Mouse (Mus musculus) intestine, postnatal 0 days (tissue): Measurements from ENCODE around the gene Olfr1500. TPM values are rescaled to one million over a fixed set of nuclear protein-coding genes. Genes with fewer than 3 reads are reported as not detected.
"Not testable (repeated sequence)": the region's sequence is repeated elsewhere in the genome, so short reads cannot be mapped to it uniquely, and the experiment has no call there.

Experiments used
- ATAC-seq: fragments of 200-750 bp; cut with Nextera tagmentation; 2 replicates; pipeline ENCODE4 v1.8.0; 2017; ENCODE audit warnings: mild to moderate bottlenecking, moderate TSS enrichment, moderate library complexity
- H3K27ac ChIP-seq: fragments of 300-500 bp; sonication (generic); 2 replicates; pipeline ENCODE4 v1.5.1; 2014; ENCODE audit warnings: mild to moderate bottlenecking, low read depth, low read length, moderate library complexity
- H3K27me3 ChIP-seq: fragments of 300-500 bp; sonication (generic); replicated peaks from 2 replicates; pipeline ENCODE4 v1.6.1; 2014; ENCODE audit warnings: low read length, mixed read lengths; ENCODE audit not compliant: control insufficient read depth, insufficient read depth
- H3K36me3 ChIP-seq: fragments of 300-500 bp; sonication (generic); 2 replicates; pipeline ENCODE4 v1.6.1; 2014; ENCODE audit warnings: mild to moderate bottlenecking, moderate library complexity; ENCODE audit not compliant: control insufficient read depth, insufficient read depth
- H3K4me1 ChIP-seq: fragments of 300-500 bp; sonication (generic); replicated peaks from 2 replicates; pipeline ENCODE4 v1.6.1; 2014; ENCODE audit warnings: antibody characterized with exemption, low read length, mixed read lengths; ENCODE audit not compliant: control insufficient read depth, insufficient read depth
- H3K4me2 ChIP-seq: fragments of 300-500 bp; sonication (generic); replicated peaks from 2 replicates; pipeline ENCODE4 v1.6.1; 2014; ENCODE audit warnings: low read depth, mild to moderate bottlenecking, moderate library complexity
- H3K4me3 ChIP-seq: fragments of 300-500 bp; sonication (generic); 2 replicates; pipeline ENCODE4 v1.5.1; 2014; ENCODE audit warnings: low read depth, low read length
- H3K9ac ChIP-seq: fragments of 300-500 bp; sonication (generic); 2 replicates; pipeline ENCODE4 v1.6.1; 2014; ENCODE audit warnings: mild to moderate bottlenecking, low read depth, low read length
- H3K9me3 ChIP-seq: fragments of 300-500 bp; sonication (generic); 2 replicates; pipeline ENCODE4 v1.6.1; 2016; ENCODE audit warnings: mixed run types; ENCODE audit not compliant: control insufficient read depth
- CTCF ChIP-seq: sonication (generic); IDR thresholded peaks from 2 replicates; pipeline ENCODE4 v1.5.1; 2016; ENCODE audit warnings: low read depth, mild to moderate bottlenecking, control low read depth, antibody characterized with exemption, moderate library complexity
- WGBS: fragments of 180-500 bp; shearing (Covaris S2); extraction: QIAGEN DNeasy Blood & Tissue Kit; methylation state at CpG from one replicate; pipeline ENCODE4 v1.1.7; 2014; 5-methylcytosine and 5-hydroxymethylcytosine counted together
- polyA plus RNA-seq: library from polyadenylated mRNA; unstranded; fragments of >200 nt; fragmentation: Nextera tagmentation; extraction: Ambion mirVana; gene quantifications from 2 replicates; pipeline ENCODE4 v1.2.1, GENCODE M21; 2015

Olfr1500 gene
- not detected in 2 replicates for polyA plus RNA-seq

DNA sequence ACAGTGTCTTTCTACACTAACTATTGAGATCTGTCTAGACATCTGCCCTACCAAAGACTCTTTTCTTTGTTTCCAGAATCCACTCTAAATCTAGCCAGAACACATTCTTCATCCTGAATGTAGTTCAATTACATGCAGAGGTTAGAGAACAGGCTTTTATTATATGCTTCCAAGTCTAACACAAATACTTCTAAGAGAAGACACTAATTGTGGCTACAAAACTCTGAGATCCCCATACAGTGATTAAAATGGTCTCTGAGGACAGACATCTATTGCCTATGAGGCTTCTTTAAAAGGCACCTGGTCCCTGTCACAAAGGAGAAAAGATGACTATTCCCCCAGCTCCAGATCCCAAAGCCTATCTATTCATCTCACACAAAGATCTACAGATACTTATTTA is at the start of gene Olfr1500:
Gene Olfr1500, minus strand, starts transcription at position 101 of the 400 bp plus-strand sequence.
- ATAC-seq, result no peak
- Histone ChIP-seq H3K9ac (no peak within 1 kb of the TSS), H3K4me3 (no peak within 1 kb of the TSS), H3K27me3 (no peaks in the 10 kb centered on the region), H3K36me3 (no peaks in the 10 kb centered on the region), H3K4me2 (no peak within 1 kb of the TSS), H3K27ac (no peak within 1 kb of the TSS), H3K9me3 (no peaks in the 10 kb centered on the region), H3K4me1 (no peaks in the 10 kb centered on the region)
- TF ChIP-seq CTCF, result no peak

DNA sequence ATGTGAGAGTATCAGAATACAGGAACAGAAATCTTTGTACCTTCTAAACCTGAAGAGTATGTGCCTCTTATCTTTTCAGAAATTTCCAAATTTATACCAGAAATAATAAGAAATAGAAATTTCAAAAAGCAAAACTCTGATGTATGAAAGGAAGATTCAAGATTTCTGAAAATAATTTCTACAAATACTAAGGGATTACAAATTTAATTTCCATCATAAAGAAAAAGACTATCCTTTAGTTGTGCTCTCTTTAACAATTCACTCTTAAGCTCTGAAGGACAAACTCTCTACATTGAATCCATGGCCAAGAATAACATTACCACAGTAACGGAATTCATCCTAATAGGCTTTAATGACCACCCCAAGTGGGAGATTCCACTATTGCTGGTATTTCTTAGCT is 31.2 kb upstream of the Olfr1500 start, which contains the start of gene Olfr1502:
Gene Olfr1502, plus strand, starts transcription at position 301 of the 400 bp plus-strand sequence.
- no peak for TF ChIP-seq CTCF
- H3K27me3 ChIP-seq, result no peaks in the 10 kb centered on the region
- H3K36me3 ChIP-seq, result no peaks in the 10 kb centered on the region
- no peaks in the 10 kb centered on the region for H3K4me1 ChIP-seq
- H3K9me3 ChIP-seq, result no peaks in the 10 kb centered on the region
- H3K9ac ChIP-seq, result no peak within 1 kb of the TSS
- no peak within 1 kb of the TSS for H3K4me2 ChIP-seq
- ATAC-seq, result no peak
- H3K27ac ChIP-seq, result no peak within 1 kb of the TSS
- 79% methylated on average over 1 of the region's 1 CpGs for WGBS
- H3K4me3 ChIP-seq, result no peak within 1 kb of the TSS

DNA sequence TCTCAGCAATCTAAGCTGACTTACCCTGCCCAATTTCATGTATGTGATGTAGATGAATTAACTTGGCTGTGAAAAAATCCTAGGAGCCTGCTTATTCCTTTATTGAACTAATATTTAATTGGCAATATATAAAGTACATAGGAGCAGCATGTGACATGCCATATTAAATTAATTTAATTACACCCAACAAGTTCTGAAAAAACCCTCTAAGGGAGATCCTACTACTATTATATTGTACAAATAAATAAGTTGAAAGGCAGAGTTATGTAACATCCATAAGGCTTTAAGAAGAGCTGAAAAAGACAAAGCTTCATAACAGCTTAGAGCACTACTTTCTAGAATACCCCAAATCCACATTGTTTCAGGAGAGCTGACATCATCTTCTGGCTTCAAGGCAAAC is 20.3 kb upstream of the Olfr1500 start, which contains the start of gene Olfr1501:
Gene Olfr1501, minus strand, starts transcription at position 101 of the 400 bp plus-strand sequence.
- H3K36me3 ChIP-seq, H3K27ac ChIP-seq, ATAC-seq, H3K9me3 ChIP-seq, H3K4me1 ChIP-seq, H3K4me2 ChIP-seq, H3K27me3 ChIP-seq, H3K9ac ChIP-seq, H3K4me3 ChIP-seq: not testable (repeated sequence)

DNA sequence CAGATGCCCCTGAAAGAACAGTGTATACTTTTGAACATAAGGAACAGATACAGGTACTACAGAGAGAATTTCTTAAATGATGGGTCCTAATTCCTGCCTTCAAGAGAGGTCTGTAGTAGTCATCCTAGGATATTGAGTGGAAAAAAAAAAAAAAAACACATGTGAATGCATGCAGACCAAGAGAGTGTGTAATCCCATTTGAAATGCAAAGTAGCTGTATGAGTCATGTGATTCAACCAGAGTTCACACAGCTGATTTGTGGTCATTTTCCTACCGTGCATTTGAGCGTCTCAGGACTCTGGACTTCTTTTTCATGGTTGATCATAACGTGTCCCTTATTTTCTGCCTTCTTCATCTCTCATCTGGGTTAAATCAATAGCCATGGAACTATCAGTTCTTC is 1.8 kb downstream of the Olfr1500 start:
- H3K4me3 ChIP-seq, result no peak overlapping the region
- 74% methylated on average over 3 of the region's 3 CpGs for WGBS
- H3K27me3 ChIP-seq, result no peaks in the 10 kb centered on the region
- H3K9me3 ChIP-seq, result no peaks in the 10 kb centered on the region
- H3K27ac ChIP-seq, result no peak overlapping the region
- no peak for ATAC-seq
- TF ChIP-seq CTCF, result no peak
- H3K4me2 ChIP-seq, result no peak overlapping the region
- no peaks in the 10 kb centered on the region for H3K4me1 ChIP-seq
- H3K9ac ChIP-seq, result no peak overlapping the region
- H3K36me3 ChIP-seq, result no peaks in the 10 kb centered on the region

DNA sequence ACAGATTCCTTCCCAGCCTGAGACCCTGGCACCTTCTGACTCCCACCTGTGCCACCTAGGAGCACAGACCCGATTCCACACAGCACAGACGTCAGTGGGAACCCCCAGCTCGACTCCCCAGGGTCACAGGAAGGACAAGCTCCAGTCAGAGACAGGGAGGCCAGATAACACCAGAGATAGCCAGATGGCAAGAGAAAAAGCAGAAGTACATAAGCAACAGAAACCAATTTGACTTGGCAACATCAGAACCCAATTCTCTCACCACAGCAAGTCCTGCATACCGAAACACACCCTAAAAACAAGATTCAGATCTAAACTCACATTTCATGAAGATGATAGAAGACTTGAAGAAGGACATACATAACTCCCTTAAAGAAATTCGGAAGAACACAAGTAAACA is 9.4 kb downstream of the Olfr1500 start:
- Histone ChIP-seq H3K27ac (no peak overlapping the region), H3K4me2 (no peak overlapping the region), H3K9me3 (no peaks in the 10 kb centered on the region), H3K4me3 (no peak overlapping the region), H3K4me1 (no peaks in the 10 kb centered on the region), H3K9ac (no peak overlapping the region), H3K36me3 (no peaks in the 10 kb centered on the region), H3K27me3 (no peaks in the 10 kb centered on the region)
- WGBS, result 61% methylated on average over 5 of the region's 5 CpGs
- no peak for TF ChIP-seq CTCF
- ATAC-seq, result no peak

DNA sequence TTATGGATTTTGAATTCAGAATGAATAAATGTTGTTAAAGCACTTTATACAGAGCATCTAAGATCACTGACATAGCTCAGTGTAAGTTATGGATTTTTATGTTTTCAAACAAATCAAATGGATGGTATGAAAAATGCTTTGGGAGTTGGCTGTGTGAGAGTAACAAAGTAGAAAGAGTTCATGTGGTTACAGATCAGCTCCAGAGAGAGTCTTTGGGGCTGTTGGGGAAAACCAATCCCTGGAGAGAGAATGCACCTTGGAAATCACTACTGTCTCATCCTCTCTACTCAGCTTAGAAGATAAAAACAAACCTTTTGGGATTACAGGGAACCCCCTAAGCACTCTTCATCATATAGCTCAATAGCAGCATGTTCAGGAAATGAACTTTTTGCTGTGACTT is 10.9 kb downstream of the Olfr1500 start, which contains the start of gene Olfr1499:
Gene Olfr1499, minus strand, starts transcription at position 101 of the 400 bp plus-strand sequence.
- Histone ChIP-seq H3K27me3 (no peaks in the 10 kb centered on the region), H3K27ac (no peak within 1 kb of the TSS), H3K36me3 (no peaks in the 10 kb centered on the region), H3K9me3 (no peaks in the 10 kb centered on the region), H3K4me1 (no peaks in the 10 kb centered on the region), H3K4me3 (no peak within 1 kb of the TSS), H3K4me2 (no peak within 1 kb of the TSS), H3K9ac (no peak within 1 kb of the TSS)
- no peak for ATAC-seq
- TF ChIP-seq CTCF, result no peak

DNA sequence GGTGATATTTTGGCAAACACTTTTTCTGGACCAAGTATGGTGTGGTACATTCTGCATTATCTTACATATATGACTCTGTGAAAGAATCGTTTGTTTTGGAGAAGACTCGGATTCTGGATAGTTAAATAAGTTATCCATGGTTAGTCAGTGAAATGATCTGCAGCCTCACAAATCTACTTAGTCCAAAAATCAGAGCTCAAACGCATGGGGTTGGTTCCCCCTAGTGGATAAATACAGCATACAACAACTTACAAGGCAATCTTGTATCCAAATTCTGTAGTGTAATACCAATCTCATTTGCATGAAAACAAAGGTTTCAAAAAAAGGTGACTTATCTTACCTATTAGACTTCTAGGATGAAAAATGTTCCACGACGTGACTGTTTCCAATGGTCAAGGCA is 11.5 kb downstream of the Olfr1500 start:
- H3K27me3 ChIP-seq, result no peaks in the 10 kb centered on the region
- no peak overlapping the region for H3K4me3 ChIP-seq
- H3K9ac ChIP-seq, result no peak overlapping the region
- ATAC-seq, result no peak
- peak; percentile 50 for TF ChIP-seq CTCF
- H3K4me1 ChIP-seq, result no peaks in the 10 kb centered on the region
- no peaks in the 10 kb centered on the region for H3K36me3 ChIP-seq
- WGBS, result 31% methylated on average over 5 of the region's 5 CpGs
- no peaks in the 10 kb centered on the region for H3K9me3 ChIP-seq
- H3K27ac ChIP-seq, result no peak overlapping the region
- H3K4me2 ChIP-seq, result no peak overlapping the region
